Mouse (Mus musculus): ENCODE measurements around the gene Plekha7.

Plekha7 gene

DNA sequence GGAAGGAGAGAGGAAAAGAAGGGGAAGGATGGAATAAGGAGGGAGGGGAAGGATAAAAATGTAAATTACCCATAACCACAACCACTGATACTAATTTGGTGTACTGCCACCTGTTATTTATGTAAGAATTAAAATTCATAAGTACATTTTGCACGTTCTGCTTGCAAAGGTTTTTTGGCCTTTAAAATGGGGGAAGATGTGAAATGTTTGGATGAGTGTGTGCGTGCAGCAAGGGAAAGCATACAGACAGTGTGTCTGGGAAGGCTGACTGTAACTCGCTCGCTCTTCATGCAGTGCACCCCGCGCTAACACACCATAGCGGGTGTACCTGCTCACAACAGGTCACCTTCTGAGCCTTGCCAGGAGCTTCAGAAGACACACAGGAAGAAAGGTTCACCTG is 90.4 kb downstream of the Plekha7 start:
- no peak for DNase-seq

GRCm38 (mm10) chr7:116211904-116212303 is 96.3 kb downstream of the Plekha7 start:
- no peak for DNase-seq

- no peak for DNase-seq
Observed at GRCm38 (mm10) chr7:116209926-116210631, 98.1 kb downstream of the Plekha7 start.

DNA sequence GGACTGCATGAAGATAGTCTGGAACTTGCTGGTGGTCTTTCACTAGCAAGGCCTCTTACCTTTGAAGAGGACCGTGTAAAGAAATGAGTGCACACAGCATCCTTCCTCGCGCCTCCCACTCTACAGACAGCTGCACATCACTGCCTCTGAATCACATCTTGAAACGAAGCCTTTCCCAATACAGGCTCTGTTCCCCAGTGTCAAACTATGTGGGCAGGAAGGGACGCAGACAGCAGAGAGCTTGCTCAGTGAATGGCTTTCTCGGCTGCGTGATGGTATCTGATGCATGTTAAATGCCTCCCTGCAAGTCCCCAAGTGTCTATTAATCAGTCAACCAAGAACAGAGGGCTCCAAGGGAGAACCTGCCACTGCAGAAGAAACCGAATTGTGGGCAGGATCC is 99.3 kb downstream of the Plekha7 start:
- DNase-seq = no peak

DNA sequence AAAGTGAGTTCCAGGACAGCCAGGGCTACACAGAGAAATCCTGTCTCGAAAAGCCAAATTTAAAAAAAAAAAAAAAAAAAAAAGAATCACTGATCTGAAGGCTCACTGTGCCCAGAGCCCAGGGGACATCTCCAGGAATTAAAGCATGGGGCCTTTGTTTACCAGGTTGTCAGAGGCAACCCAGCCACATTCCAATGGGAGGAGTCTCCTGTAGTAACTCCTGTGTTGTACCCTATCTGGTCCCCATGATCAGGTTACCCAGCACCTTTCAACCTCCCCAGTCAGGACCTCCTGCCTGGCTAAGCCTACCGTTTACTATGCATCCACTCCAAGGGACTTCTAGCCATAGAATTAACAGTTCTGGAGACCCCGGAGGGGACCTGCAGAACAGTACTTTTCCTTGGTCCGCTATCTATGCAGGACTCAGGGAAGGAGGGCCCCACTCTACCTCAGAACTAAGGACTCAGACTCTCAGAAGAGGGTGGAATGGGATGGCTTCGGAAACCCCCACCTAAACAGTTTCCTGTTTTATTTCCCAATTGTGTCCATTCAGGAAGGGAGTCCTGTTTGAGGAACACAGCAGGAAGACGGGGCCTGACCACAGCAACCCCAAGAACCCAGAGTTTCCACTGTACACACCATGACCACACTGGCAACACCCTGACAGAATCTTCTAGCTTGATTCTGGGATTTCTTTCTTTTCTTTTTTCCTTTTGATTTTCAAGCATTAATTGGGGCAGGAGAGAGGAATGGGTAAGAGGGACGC is 101.2 kb downstream of the Plekha7 start:
- DNase-seq = no peak

DNA sequence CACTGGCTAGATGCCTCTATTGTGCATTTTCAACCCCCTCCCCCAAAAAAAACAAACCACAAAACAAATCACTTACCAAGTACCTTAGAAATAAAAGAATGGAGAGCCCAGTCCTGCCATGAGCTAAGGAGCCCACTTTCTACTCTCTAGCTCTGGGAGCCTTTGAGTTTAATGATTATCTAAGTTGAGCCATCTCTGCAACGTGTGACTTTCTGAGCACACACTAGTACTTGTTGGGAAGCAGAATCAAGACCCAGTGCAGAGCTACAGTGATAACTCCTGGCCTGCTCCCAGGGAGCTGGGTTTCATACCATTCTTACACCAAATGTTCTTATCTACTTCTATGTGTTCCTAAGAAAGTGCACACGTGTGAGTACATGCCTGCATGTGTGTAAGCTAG is 102.7 kb downstream of the Plekha7 start:
- DNase-seq = no peak

DNA sequence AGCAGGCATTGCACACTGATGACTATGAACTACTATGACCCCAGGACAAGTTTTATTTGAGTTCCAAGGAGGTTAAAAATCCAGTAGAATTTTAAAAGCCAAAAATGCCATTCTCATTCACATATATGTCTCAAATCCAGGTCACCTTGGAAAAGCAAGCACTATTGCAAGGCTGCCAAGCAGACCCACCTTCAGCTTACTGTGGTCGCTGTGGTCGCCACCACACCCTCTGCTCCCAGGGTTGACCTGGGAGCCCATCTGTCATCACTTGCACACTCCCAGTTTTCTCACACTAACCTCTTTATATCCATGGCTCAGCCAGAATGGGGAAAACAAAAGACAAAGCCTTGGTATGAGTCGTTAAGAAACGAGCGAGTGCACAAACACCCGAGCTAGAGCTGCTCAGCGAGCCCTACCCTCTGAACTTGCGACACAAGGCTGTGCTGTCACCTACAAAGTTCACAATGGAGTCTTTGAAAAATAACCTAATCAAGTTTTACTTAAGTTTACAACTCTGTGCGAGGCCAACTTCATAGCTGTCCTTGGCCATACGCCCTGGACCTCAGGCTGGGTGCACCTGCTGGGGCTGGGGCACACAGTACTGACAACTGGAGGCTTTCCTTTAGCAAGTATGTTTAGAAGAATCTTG is 106.0 kb downstream of the Plekha7 start:
- DNase-seq = no peak

DNA sequence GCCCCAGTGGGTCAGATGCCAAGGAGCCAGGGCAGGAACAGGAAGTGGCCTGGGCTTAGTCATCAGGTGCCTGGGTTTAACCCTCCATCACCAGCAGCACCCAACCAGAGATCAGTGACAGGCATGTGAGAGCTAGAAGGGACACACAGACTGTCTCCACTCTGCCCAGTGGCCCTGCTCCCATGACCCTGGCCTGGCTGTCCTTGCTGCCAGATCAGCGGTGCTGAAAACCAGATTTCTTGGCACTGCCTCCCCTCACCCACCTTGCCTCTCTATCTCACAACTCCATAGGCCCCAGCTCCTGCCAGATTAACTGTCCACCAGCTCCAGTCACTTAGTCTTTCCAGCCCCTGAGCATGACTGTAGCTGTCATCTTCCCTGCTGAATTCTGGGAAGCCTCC is 107.2 kb downstream of the Plekha7 start:
- DNase-seq = no peak

DNA sequence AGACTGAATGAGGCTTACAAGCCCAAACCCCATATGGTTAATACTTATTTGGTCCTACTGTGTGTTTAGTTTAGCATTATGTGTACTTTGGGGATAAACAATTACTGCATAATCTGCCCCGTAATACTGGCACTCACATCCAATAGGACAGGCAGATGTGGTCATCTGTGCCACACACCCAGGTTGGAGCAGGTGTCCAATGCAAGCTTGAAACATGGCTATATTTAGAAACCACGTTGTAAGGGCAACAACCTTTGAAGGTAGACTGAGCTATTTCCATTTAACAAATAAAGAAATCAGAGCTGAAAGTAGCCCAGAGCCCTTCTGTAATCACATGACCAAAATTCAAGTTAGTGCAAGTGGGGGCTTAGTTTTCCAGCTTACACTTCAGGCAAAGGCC is 107.6 kb downstream of the Plekha7 start:
- no peak for DNase-seq

DNA sequence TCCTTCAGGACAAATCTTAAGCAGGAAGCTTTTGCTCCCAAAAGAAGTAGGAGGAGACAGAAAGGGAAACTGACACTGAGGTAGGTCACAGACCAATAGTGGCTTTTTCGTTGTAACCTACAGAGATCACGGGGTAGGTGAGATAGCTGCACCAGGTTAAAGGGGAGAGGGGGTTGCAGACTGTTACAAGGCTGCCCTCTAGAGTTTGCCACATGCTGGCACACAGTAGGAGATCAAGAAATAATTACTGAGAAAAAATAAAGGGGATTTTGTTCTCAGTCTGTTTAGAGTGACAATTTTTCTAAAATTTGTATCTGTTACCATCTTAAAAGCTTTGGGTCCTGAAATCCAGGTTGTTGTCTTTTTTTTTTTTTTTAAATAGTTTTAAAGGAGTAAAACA is 109.3 kb downstream of the Plekha7 start:
- DNase-seq = no peak

- peak; percentile 52 for DNase-seq
Observed at GRCm38 (mm10) chr7:116198407-116198806, 109.8 kb downstream of the Plekha7 start.

- no peak for DNase-seq
Observed at GRCm38 (mm10) chr7:116196974-116197679, 111.0 kb downstream of the Plekha7 start.

GRCm38 (mm10) chr7:116194996-116195395 is 113.2 kb downstream of the Plekha7 start:
- no peak for DNase-seq

DNA sequence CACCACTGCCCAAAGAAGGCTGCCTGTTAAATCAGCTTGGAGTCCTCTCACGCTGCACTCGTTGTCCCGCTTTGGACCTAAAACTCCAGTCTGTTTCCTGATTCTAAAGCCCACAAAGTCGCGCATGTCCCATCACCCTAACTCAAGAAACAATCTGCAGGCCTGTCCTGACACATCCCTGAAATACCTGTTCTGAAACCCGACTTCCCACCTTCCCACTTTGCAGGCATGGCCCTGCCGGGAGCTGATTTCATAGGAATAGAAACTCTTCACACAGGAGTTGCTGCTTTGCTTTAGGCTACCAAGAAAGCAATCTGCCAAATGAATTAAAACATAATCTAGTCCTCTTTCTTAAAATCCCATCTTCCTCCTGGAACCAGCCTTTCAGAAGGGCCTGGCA is 115.2 kb downstream of the Plekha7 start:
- no peak for DNase-seq

DNA sequence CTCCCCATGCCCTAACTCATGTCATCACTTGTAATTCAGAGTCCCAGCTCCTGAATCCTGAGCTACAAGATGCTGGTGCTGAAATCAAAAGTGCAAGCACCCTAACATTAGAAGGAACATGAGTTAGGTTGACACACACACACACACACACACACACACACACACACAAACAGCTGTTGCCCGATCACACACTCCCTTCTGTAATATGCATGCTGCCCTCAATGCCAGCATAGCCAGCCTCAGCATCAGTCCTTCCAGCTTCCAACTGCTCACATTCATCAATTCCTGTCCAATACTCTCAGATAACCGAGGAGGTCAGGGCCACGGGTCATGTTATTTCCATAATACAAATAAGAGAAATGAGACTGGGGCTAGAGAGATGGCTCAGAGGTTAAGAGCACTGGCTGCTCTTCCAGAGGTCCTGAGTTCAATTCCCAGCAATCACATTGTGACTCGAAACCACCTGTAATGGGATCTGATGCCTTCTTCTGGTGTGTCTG is 116.0 kb downstream of the Plekha7 start:
- no peak for DNase-seq

DNA sequence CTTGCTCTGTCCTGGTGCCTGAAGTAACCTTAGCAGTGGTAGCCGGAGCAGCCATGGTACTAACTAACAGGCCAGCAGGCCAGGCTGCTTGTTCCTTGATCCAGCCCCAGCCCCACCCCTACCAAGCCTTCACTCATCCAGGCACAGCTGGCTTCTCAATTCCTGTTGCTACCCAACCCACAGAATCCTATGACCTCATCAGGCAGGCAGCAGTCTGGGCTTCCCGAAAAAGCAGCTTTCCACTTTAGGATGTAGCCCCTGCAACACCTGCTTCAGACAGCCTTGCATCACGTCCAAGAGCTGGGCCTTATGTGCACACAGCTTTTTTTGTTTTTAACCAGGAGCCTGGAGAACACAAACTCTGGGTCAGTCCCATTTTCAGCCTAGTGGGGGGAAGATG is 117.0 kb downstream of the Plekha7 start:
- DNase-seq = no peak

DNA sequence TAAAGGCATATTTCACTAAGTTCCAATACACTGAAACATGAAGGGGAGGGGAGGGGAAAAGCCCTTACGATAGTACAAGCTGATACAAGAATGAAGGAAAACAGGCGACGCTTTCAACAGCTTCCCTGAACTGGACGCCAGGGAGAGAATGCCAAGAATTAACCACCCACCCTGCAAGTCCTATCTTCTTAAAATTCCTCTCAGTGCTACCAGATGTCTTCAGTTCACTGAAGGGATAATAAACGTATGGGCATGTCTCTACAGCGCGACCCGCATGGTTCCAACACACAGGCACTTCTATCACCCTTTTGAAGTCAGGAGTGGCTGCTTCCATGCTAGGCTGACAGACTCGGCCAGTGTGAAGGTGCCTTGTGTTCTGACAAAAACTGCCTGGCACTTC is 118.5 kb downstream of the Plekha7 start:
- no peak for DNase-seq

DNA sequence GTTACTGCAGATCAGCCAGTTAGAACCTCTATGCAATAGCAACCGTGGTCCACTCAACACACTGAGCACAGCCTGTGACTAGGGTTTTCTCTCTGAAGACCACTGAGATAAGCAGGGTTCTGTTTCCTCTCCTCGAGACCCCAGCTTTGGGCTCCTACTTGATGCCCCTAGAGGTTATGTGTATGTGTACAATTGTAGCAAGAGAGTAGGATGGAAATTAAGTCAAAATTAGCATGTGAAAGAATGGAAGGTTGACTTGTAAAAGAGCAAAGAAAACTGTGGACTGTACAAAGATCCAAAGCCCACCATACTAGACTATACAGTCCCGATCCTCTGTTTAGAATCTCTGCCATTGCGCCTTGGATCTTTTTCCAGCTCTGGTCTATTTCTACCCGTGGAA is 119.8 kb downstream of the Plekha7 start:
- no peak for DNase-seq

DNA sequence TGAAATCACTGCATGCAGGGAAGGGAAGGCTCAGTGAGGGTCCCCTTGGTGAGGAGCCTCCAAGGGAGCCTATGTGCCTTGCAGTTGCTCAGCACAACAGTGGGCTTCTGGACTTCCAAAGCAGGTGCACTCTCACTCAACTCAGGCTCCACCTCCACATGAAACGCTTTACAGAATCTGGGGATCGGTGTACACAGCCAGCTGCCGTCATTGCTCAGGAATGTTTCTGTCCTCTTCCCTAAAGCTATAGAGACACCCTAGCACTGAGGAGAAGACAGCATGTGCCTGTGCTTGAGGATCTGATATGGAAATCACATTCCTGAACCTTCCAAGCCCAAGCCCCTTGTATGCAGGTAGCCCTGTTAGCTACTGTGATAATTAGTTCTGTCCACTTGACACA is 120.7 kb downstream of the Plekha7 start:
- DNase-seq = no peak

DNA sequence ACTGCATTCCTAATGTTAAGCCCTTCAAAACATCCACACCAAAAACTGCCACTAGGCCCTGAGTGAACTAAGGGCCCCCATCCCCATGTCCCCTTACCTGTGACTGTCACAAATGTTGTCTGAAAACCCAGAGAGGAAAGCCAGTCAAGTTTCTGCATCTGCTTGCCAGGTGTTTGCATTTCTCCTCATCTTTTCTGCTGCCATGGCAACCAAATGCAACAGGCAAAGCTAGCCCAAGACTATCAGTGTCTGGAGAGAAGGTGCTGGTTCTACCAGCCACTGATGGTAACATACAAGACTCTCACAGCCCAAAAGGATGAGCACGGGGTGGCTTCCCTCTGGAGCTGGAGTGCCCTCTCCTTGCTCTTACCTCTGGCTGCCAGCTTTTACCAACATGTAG is 121.3 kb downstream of the Plekha7 start:
- no peak for DNase-seq

DNA sequence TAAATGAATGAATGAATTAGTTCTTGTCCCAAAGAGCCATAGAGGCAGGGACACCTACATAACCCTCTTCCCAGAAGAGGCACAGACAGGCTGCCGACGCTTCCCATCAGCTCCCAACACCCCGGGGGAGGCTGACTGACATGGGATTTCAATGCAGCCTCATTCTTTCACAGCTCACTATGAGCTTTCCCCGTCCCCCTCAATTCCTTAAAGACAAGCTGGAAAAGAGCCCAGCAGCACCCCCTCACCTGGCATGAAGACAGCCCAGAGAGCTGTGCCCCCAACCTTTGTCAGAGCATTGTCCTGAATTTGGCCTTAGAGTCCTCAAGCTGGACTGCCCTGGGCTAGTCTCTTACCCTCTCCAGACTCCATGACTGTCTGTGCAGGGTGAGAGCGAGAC is 122.0 kb downstream of the Plekha7 start:
- DNase-seq = no peak

- DNase-seq = peak; percentile 49
Observed at GRCm38 (mm10) chr7:116184358-116185057, 123.7 kb downstream of the Plekha7 start.

GRCm38 (mm10) chr7:116182451-116182850 is 125.7 kb downstream of the Plekha7 start:
- no peak for DNase-seq

Data from kidney, postnatal 14 days (tissue).